Mouse (Mus musculus) heart, embryonic 15.5 days (tissue): ENCODE measurements around the gene Cflar. TPM values are rescaled to one million over a fixed set of nuclear protein-coding genes. Genes with fewer than 3 reads are reported as not detected.

Source experiments
- ATAC-seq: fragments of 200-750 bp; cut with Nextera tagmentation; replicated peaks from 2 replicates; pipeline ENCODE4 v1.8.0; 2017; ENCODE audit warnings: low read depth, moderate TSS enrichment; ENCODE audit not compliant: insufficient number of reproducible peaks, insufficient read depth, low FRiP score
- H3K27ac ChIP-seq: fragments of 300-500 bp; sonication (generic); 2 replicates; pipeline ENCODE4 v1.5.1; 2015; ENCODE audit warnings: mild to moderate bottlenecking, inconsistent platforms
- H3K27me3 ChIP-seq: fragments of 300-500 bp; sonication (generic); 2 replicates; pipeline ENCODE4 v1.6.1; 2015; ENCODE audit warnings: inconsistent platforms
- H3K36me3 ChIP-seq: fragments of 300-500 bp; sonication (generic); 2 replicates; pipeline ENCODE4 v1.6.1; 2015; ENCODE audit warnings: mild to moderate bottlenecking, inconsistent platforms
- H3K4me1 ChIP-seq: fragments of 300-500 bp; sonication (generic); replicated peaks from 2 replicates; pipeline ENCODE4 v1.6.1; 2015; ENCODE audit warnings: inconsistent platforms
- H3K4me2 ChIP-seq: fragments of 300-500 bp; sonication (generic); 2 replicates; pipeline ENCODE4 v1.6.1; 2015; ENCODE audit warnings: inconsistent platforms, mild to moderate bottlenecking, moderate library complexity
- H3K4me3 ChIP-seq: fragments of 300-500 bp; sonication (generic); 2 replicates; pipeline ENCODE4 v1.5.1; 2015; ENCODE audit warnings: mild to moderate bottlenecking, inconsistent platforms
- H3K9ac ChIP-seq: fragments of 300-500 bp; sonication (generic); 2 replicates; pipeline ENCODE4 v1.6.1; 2015; ENCODE audit warnings: mild to moderate bottlenecking, inconsistent platforms
- H3K9me3 ChIP-seq: fragments of 300-500 bp; sonication (generic); replicated peaks from 2 replicates; pipeline ENCODE4 v1.6.1; 2016; ENCODE audit warnings: inconsistent platforms
- WGBS: fragments of 180-500 bp; shearing (Covaris S2); methylation state at CpG from one replicate; pipeline ENCODE4 v1.1.7; 2015; ENCODE audit warnings: mixed read lengths; 5-methylcytosine and 5-hydroxymethylcytosine counted together
- polyA plus RNA-seq: library from polyadenylated mRNA; unstranded; fragments of >200 nt; fragmentation: Nextera tagmentation; extraction: Ambion mirVana; gene quantifications from 2 replicates; pipeline ENCODE4 v1.2.1, GENCODE M21; 2015

Cflar gene
- polyA plus RNA-seq, 1 experiment from 2014 or later = 37.0 TPM

- H3K36me3 ChIP-seq = peaks cover 17% of the 10 kb centered on the region; the same call in 1 of the 2 replicates
- ATAC-seq = peak; percentile 24; the same call in 1 of the 2 replicates
- 4% methylated on average over 31 of the region's 31 CpGs for WGBS
- H3K4me2 ChIP-seq = peak overlapping the region; percentile 59
- H3K4me1 ChIP-seq = peaks cover 30% of the 10 kb centered on the region
- no peaks in the 10 kb centered on the region for H3K27me3 ChIP-seq
- no peaks in the 10 kb centered on the region for H3K9me3 ChIP-seq
- peak overlapping the region; percentile 100 for H3K27ac ChIP-seq
- peak overlapping the region; percentile 78 for H3K4me3 ChIP-seq
- peak overlapping the region; percentile 84 for H3K9ac ChIP-seq
These were observed 2.0 kb downstream of the Cflar start for GRCm38 (mm10) chr1:58713081-58713892.

- ATAC-seq = no peak
- peaks cover 17% of the 10 kb centered on the region; the same call in 1 of the 2 replicates for H3K36me3 ChIP-seq
- peak overlapping the region; percentile 84 for H3K9ac ChIP-seq
- H3K4me2 ChIP-seq = peak overlapping the region; percentile 59
- H3K4me3 ChIP-seq = peak overlapping the region; percentile 78
- peak overlapping the region; percentile 100 for H3K27ac ChIP-seq
- no peaks in the 10 kb centered on the region for H3K27me3 ChIP-seq
- H3K9me3 ChIP-seq = no peaks in the 10 kb centered on the region
- WGBS = 25% methylated on average over 4 of the region's 4 CpGs
- H3K4me1 ChIP-seq = peaks cover 30% of the 10 kb centered on the region
These were observed 2.6 kb downstream of the Cflar start for GRCm38 (mm10) chr1:58713893-58714231.

- 61% methylated on average over 1 of the region's 1 CpGs for WGBS
- peak overlapping the region; percentile 78 for H3K4me3 ChIP-seq
- peak overlapping the region; percentile 100 for H3K27ac ChIP-seq
- no peaks in the 10 kb centered on the region for H3K27me3 ChIP-seq
- no peak for ATAC-seq
- no peaks in the 10 kb centered on the region for H3K9me3 ChIP-seq
- H3K36me3 ChIP-seq = peaks cover 17% of the 10 kb centered on the region; the same call in 1 of the 2 replicates
- H3K9ac ChIP-seq = peak overlapping the region; percentile 84
- H3K4me2 ChIP-seq = peak overlapping the region; percentile 59
- peaks cover 30% of the 10 kb centered on the region for H3K4me1 ChIP-seq
These were observed 3.1 kb downstream of the Cflar start for GRCm38 (mm10) chr1:58714361-58714760.

GRCm38 (mm10) chr1:58715536-58715935, 4.2 kb downstream of the Cflar start:
- Histone ChIP-seq H3K4me3 (no peak overlapping the region), H3K36me3 (peaks cover 17% of the 10 kb centered on the region; the same call in 1 of the 2 replicates), H3K27ac (peak overlapping the region; percentile 71), H3K4me1 (peaks cover 37% of the 10 kb centered on the region), H3K9ac (no peak overlapping the region), H3K27me3 (no peaks in the 10 kb centered on the region), H3K4me2 (peak overlapping the region; percentile 59), H3K9me3 (no peaks in the 10 kb centered on the region)
- ATAC-seq = no peak

GRCm38 (mm10) chr1:58716162-58716882, 5.0 kb downstream of the Cflar start:
- ATAC-seq = no peak
- H3K4me1 ChIP-seq = peaks cover 40% of the 10 kb centered on the region
- 0 out of 2 replicates have a peak overlapping the region, but pooled peaks have one; percentile 2 for H3K4me3 ChIP-seq
- peak overlapping the region; percentile 59 for H3K4me2 ChIP-seq
- 48% methylated on average over 7 of the region's 7 CpGs for WGBS
- H3K27me3 ChIP-seq = no peaks in the 10 kb centered on the region
- peak overlapping the region; percentile 71 for H3K27ac ChIP-seq
- no peaks in the 10 kb centered on the region for H3K9me3 ChIP-seq
- peaks cover 17% of the 10 kb centered on the region; the same call in 1 of the 2 replicates for H3K36me3 ChIP-seq
- no peak overlapping the region for H3K9ac ChIP-seq

GRCm38 (mm10) chr1:58716883-58717220, 5.5 kb downstream of the Cflar start:
- H3K36me3 ChIP-seq = peaks cover 17% of the 10 kb centered on the region; the same call in 1 of the 2 replicates
- 0 out of 2 replicates have a peak overlapping the region, but pooled peaks have one; percentile 71 for H3K27ac ChIP-seq
- H3K27me3 ChIP-seq = no peaks in the 10 kb centered on the region
- H3K4me2 ChIP-seq = no peak overlapping the region
- H3K4me3 ChIP-seq = no peak overlapping the region
- H3K4me1 ChIP-seq = peaks cover 40% of the 10 kb centered on the region
- H3K9me3 ChIP-seq = no peaks in the 10 kb centered on the region
- H3K9ac ChIP-seq = no peak overlapping the region
- WGBS = 91% methylated on average over 4 of the region's 4 CpGs
- no peak for ATAC-seq

- H3K36me3 ChIP-seq = peaks cover 17% of the 10 kb centered on the region; the same call in 1 of the 2 replicates
- H3K9me3 ChIP-seq = no peaks in the 10 kb centered on the region
- H3K27ac ChIP-seq = no peak overlapping the region
- H3K9ac ChIP-seq = no peak overlapping the region
- ATAC-seq = no peak
- no peak overlapping the region for H3K4me3 ChIP-seq
- no peaks in the 10 kb centered on the region for H3K27me3 ChIP-seq
- no peak overlapping the region for H3K4me2 ChIP-seq
- peaks cover 48% of the 10 kb centered on the region for H3K4me1 ChIP-seq
- 91% methylated on average over 8 of the region's 8 CpGs for WGBS
These were observed 6.4 kb downstream of the Cflar start for GRCm38 (mm10) chr1:58717589-58718270.

- H3K4me1 ChIP-seq = peaks cover 57% of the 10 kb centered on the region
- H3K4me3 ChIP-seq = no peak overlapping the region
- H3K9ac ChIP-seq = no peak overlapping the region
- no peak overlapping the region for H3K4me2 ChIP-seq
- no peak overlapping the region for H3K27ac ChIP-seq
- H3K36me3 ChIP-seq = peaks cover 17% of the 10 kb centered on the region; the same call in 1 of the 2 replicates
- H3K27me3 ChIP-seq = no peaks in the 10 kb centered on the region
- no peak for ATAC-seq
- 78% methylated on average over 7 of the region's 7 CpGs for WGBS
- no peaks in the 10 kb centered on the region for H3K9me3 ChIP-seq
These were observed 8.1 kb downstream of the Cflar start for GRCm38 (mm10) chr1:58719356-58719945.

- Histone ChIP-seq H3K4me2 (no peak overlapping the region), H3K4me3 (no peak overlapping the region), H3K36me3 (peaks cover 13% of the 10 kb centered on the region; the same call in 1 of the 2 replicates), H3K27me3 (no peaks in the 10 kb centered on the region), H3K4me1 (peaks cover 51% of the 10 kb centered on the region), H3K9ac (no peak overlapping the region), H3K27ac (peak overlapping the region; percentile 10; the same call in 1 of the 2 replicates), H3K9me3 (no peaks in the 10 kb centered on the region)
- ATAC-seq = no peak
- 83% methylated on average over 8 of the region's 8 CpGs for WGBS
These were observed 8.8 kb downstream of the Cflar start for GRCm38 (mm10) chr1:58720090-58720489.

GRCm38 (mm10) chr1:58720988-58721387, 9.7 kb downstream of the Cflar start:
- H3K27me3 ChIP-seq = no peaks in the 10 kb centered on the region
- peak overlapping the region; percentile 10; the same call in 1 of the 2 replicates for H3K27ac ChIP-seq
- H3K4me1 ChIP-seq = peaks cover 48% of the 10 kb centered on the region
- H3K9me3 ChIP-seq = no peaks in the 10 kb centered on the region
- H3K36me3 ChIP-seq = peaks cover 8% of the 10 kb centered on the region; the same call in 1 of the 2 replicates
- 69% methylated on average over 4 of the region's 4 CpGs for WGBS
- H3K4me2 ChIP-seq = no peak overlapping the region
- H3K9ac ChIP-seq = no peak overlapping the region
- no peak for ATAC-seq
- H3K4me3 ChIP-seq = no peak overlapping the region
